Mouse (Mus musculus) neural tube, embryonic 13.5 days (tissue): ENCODE results near the gene Sorbs2. TPM values are rescaled to one million over a fixed set of nuclear protein-coding genes. Genes with fewer than 3 reads are reported as not detected.
A peak's percentile ranks its signal among the peaks of the same experiment; 100 is the strongest.

Experiments
- ATAC-seq: fragments of 200-750 bp; cut with Nextera tagmentation; 2 replicates; pipeline ENCODE4 v1.8.0; 2017; ENCODE audit warnings: low read depth, mild to moderate bottlenecking, moderate TSS enrichment, moderate library complexity
- H3K27ac ChIP-seq: fragments of 300-500 bp; sonication (generic); replicated peaks from 2 replicates; pipeline ENCODE4 v1.5.1; 2015; ENCODE audit warnings: moderate library complexity, mild to moderate bottlenecking, inconsistent platforms
- H3K27me3 ChIP-seq: fragments of 300-500 bp; sonication (generic); 2 replicates; pipeline ENCODE4 v1.6.1; 2015; ENCODE audit warnings: mild to moderate bottlenecking, inconsistent platforms
- H3K36me3 ChIP-seq: fragments of 300-500 bp; sonication (generic); 2 replicates; pipeline ENCODE4 v1.6.1; 2015; ENCODE audit warnings: mild to moderate bottlenecking, inconsistent platforms
- H3K4me1 ChIP-seq: fragments of 300-500 bp; sonication (generic); replicated peaks from 2 replicates; pipeline ENCODE4 v1.6.1; 2015; ENCODE audit warnings: inconsistent platforms
- H3K4me2 ChIP-seq: fragments of 300-500 bp; sonication (generic); 2 replicates; pipeline ENCODE4 v1.6.1; 2015; ENCODE audit warnings: inconsistent platforms, mild to moderate bottlenecking, moderate library complexity
- H3K4me3 ChIP-seq: fragments of 300-500 bp; sonication (generic); 2 replicates; pipeline ENCODE4 v1.5.1; 2015; ENCODE audit warnings: mild to moderate bottlenecking, inconsistent platforms
- H3K9ac ChIP-seq: fragments of 300-500 bp; sonication (generic); 2 replicates; pipeline ENCODE4 v1.6.1; 2015; ENCODE audit warnings: moderate library complexity, mild to moderate bottlenecking, inconsistent platforms
- H3K9me3 ChIP-seq: fragments of 300-500 bp; sonication (generic); 2 replicates; pipeline ENCODE4 v1.6.1; 2016; ENCODE audit warnings: inconsistent platforms
- WGBS: fragments of 180-500 bp; shearing (Covaris S2); methylation state at CpG from one replicate; pipeline ENCODE4 v1.1.7; 2015; 5-methylcytosine and 5-hydroxymethylcytosine counted together
- polyA plus RNA-seq: library from polyadenylated mRNA; unstranded; fragments of >200 nt; fragmentation: Nextera tagmentation; extraction: Ambion mirVana; gene quantifications from 2 replicates; pipeline ENCODE4 v1.2.1, GENCODE M21; 2015

Gene Sorbs2
- polyA plus RNA-seq, 1 experiment from 2014 or later, result 50.5 TPM

- 80% methylated on average over 1 of the region's 1 CpGs for WGBS
Observed at GRCm38 (mm10) chr8:45605419-45605818, 97.8 kb downstream of the Sorbs2 start.

DNA sequence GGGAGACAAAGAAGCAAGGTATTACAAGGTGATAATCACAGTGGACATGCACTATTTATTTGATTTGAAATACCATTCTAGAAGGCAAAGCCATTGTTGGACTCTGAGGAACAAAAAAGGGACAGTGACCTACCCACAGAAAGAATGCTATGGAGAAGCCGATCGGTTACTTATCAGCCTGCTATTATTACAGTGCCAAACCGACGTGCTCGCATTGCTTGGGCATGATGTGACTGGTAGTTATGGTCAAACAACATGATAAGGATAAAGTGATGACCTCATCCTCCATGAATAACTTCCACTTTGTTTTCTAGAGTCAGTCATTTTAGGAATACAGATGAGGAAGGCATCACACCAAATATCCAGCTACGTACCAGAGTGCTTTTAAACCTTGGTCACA, 99.4 kb downstream of the Sorbs2 start:
- no peaks in the 10 kb centered on the region for H3K9me3 ChIP-seq
- H3K9ac ChIP-seq, result no peak overlapping the region
- H3K4me1 ChIP-seq, result no peaks in the 10 kb centered on the region; the same call in 1 of the 2 replicates
- H3K27ac ChIP-seq, result no peak overlapping the region
- H3K27me3 ChIP-seq, result no peaks in the 10 kb centered on the region
- no peak overlapping the region for H3K4me3 ChIP-seq
- no peak overlapping the region for H3K4me2 ChIP-seq
- 92% methylated on average over 6 of the region's 6 CpGs for WGBS
- no peaks in the 10 kb centered on the region for H3K36me3 ChIP-seq
- ATAC-seq, result no peak

More at GRCm38 (mm10) chr8:45605419-45605818, 97.8 kb downstream of the Sorbs2 start:
- Histone ChIP-seq H3K4me3 (no peak overlapping the region), H3K9ac (no peak overlapping the region), H3K36me3 (no peaks in the 10 kb centered on the region), H3K9me3 (no peaks in the 10 kb centered on the region), H3K27ac (no peak overlapping the region), H3K4me1 (peaks cover 6% of the 10 kb centered on the region; the same call in 1 of the 2 replicates), H3K4me2 (no peak overlapping the region), H3K27me3 (no peaks in the 10 kb centered on the region)
- ATAC-seq, result no peak

DNA sequence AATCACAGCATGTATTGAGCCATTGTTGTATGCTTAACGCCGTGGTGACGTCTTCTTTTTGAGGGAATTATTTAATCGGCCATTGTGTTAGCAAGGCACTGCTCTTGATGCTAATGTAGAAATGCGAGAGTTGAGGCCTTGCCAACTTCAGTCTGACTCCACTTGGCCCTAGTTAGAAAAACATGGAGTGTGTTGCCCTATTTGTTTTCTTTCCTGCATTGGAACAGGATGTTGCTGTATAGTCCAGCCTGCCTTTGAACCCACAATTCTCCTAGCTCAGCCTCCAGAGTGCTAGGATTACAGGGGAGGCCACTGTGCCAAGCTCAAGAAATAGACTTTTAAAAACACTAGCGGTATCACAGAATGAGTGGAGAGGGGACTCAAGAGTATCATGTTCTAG, 100.8 kb downstream of the Sorbs2 start:
- H3K36me3 ChIP-seq, result no peaks in the 10 kb centered on the region
- no peak for ATAC-seq
- no peaks in the 10 kb centered on the region; the same call in 1 of the 2 replicates for H3K4me1 ChIP-seq
- H3K27me3 ChIP-seq, result no peaks in the 10 kb centered on the region
- H3K9ac ChIP-seq, result no peak overlapping the region
- H3K27ac ChIP-seq, result no peak overlapping the region
- no peak overlapping the region for H3K4me3 ChIP-seq
- no peaks in the 10 kb centered on the region for H3K9me3 ChIP-seq
- no peak overlapping the region for H3K4me2 ChIP-seq
- WGBS, result 84% methylated on average over 6 of the region's 6 CpGs

GRCm38 (mm10) chr8:45610426-45611215, 103.0 kb downstream of the Sorbs2 start:
- 44% methylated on average over 7 of the region's 7 CpGs for WGBS
- Histone ChIP-seq H3K4me1 (peaks cover 13% of the 10 kb centered on the region), H3K27me3 (no peaks in the 10 kb centered on the region), H3K27ac (no peak overlapping the region), H3K9me3 (no peaks in the 10 kb centered on the region), H3K9ac (no peak overlapping the region), H3K4me2 (no peak overlapping the region), H3K36me3 (no peaks in the 10 kb centered on the region), H3K4me3 (no peak overlapping the region)
- ATAC-seq, result no peak

DNA sequence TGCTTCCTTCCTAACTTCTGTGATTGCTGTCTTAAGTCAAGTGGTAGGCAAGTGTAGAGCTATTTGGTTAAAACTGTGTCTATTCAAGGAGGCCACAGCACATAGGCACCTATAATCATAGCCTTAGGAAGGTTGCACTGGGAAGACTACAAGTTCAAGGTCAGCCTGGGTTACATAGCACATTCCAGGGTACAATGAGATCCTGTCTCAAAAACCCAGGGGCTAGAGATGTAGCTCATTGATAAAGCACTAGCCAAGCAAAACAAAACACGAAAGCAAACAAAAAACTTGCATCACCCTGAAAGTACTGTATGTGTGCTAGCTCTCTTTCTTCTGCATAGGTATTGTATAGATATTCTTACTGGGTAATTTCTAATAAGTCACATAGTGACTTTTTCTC, 103.7 kb downstream of the Sorbs2 start:
- Histone ChIP-seq H3K27ac (no peak overlapping the region), H3K27me3 (no peaks in the 10 kb centered on the region), H3K36me3 (no peaks in the 10 kb centered on the region), H3K4me3 (no peak overlapping the region), H3K9ac (no peak overlapping the region), H3K4me1 (peaks cover 14% of the 10 kb centered on the region), H3K4me2 (no peak overlapping the region), H3K9me3 (no peaks in the 10 kb centered on the region)
- 89% methylated on average over 1 of the region's 1 CpGs for WGBS
- no peak for ATAC-seq

- Histone ChIP-seq H3K27ac (0 out of 2 replicates have a peak overlapping the region, but pooled peaks have one; percentile 30), H3K4me1 (peaks cover 14% of the 10 kb centered on the region), H3K4me2 (peak overlapping the region; percentile 24; the same call in 1 of the 2 replicates), H3K9ac (no peak overlapping the region), H3K36me3 (no peaks in the 10 kb centered on the region), H3K9me3 (no peaks in the 10 kb centered on the region), H3K27me3 (no peaks in the 10 kb centered on the region), H3K4me3 (no peak overlapping the region)
- WGBS, result 38% methylated on average over 5 of the region's 5 CpGs
- no peak for ATAC-seq
Observed at GRCm38 (mm10) chr8:45614610-45615009, 107.0 kb downstream of the Sorbs2 start.

- 12% methylated on average over 9 of the region's 9 CpGs for WGBS
- ATAC-seq, result peak; percentile 9; the same call in 1 of the 2 replicates
- peaks cover 14% of the 10 kb centered on the region for H3K4me1 ChIP-seq
- peak overlapping the region; percentile 30; the same call in 1 of the 2 replicates for H3K27ac ChIP-seq
- no peaks in the 10 kb centered on the region for H3K36me3 ChIP-seq
- no peak overlapping the region for H3K9ac ChIP-seq
- no peaks in the 10 kb centered on the region for H3K9me3 ChIP-seq
- H3K27me3 ChIP-seq, result no peaks in the 10 kb centered on the region
- H3K4me2 ChIP-seq, result peak overlapping the region; percentile 24
- no peak overlapping the region for H3K4me3 ChIP-seq
Observed at GRCm38 (mm10) chr8:45615050-45615449, 107.5 kb downstream of the Sorbs2 start.

- H3K4me2 ChIP-seq, result peak overlapping the region; percentile 24
- ATAC-seq, result peak; percentile 74
Observed at GRCm38 (mm10) chr8:45615551-45615950, 108.0 kb downstream of the Sorbs2 start.

GRCm38 (mm10) chr8:45621576-45622178, 114.1 kb downstream of the Sorbs2 start:
- no peaks in the 10 kb centered on the region for H3K9me3 ChIP-seq
- WGBS, result 84% methylated on average over 15 of the region's 15 CpGs
- no peak overlapping the region for H3K4me2 ChIP-seq
- peaks cover 9% of the 10 kb centered on the region for H3K4me1 ChIP-seq
- 0 out of 2 replicates have a peak, but pooled peaks cover 5% of the 10 kb centered on the region for H3K36me3 ChIP-seq
- no peak for ATAC-seq
- H3K9ac ChIP-seq, result no peak overlapping the region
- no peaks in the 10 kb centered on the region for H3K27me3 ChIP-seq
- no peak overlapping the region for H3K4me3 ChIP-seq
- H3K27ac ChIP-seq, result no peak overlapping the region

More at GRCm38 (mm10) chr8:45615551-45615950, 108.0 kb downstream of the Sorbs2 start:
- no peaks in the 10 kb centered on the region for H3K9me3 ChIP-seq
- H3K36me3 ChIP-seq, result no peaks in the 10 kb centered on the region
- H3K4me3 ChIP-seq, result no peak overlapping the region
- H3K27me3 ChIP-seq, result no peaks in the 10 kb centered on the region
- no peak overlapping the region for H3K9ac ChIP-seq
- H3K4me1 ChIP-seq, result peaks cover 14% of the 10 kb centered on the region
- H3K27ac ChIP-seq, result peak overlapping the region; percentile 30; the same call in 1 of the 2 replicates
- 36% methylated on average over 7 of the region's 7 CpGs for WGBS

- Histone ChIP-seq H3K27ac (no peak overlapping the region), H3K27me3 (no peaks in the 10 kb centered on the region), H3K4me1 (peaks cover 42% of the 10 kb centered on the region), H3K4me2 (no peak overlapping the region), H3K36me3 (no peaks in the 10 kb centered on the region), H3K4me3 (no peak overlapping the region), H3K9ac (no peak overlapping the region), H3K9me3 (no peaks in the 10 kb centered on the region)
- WGBS, result 63% methylated on average over 5 of the region's 5 CpGs
- ATAC-seq, result no peak
Observed at GRCm38 (mm10) chr8:45626406-45626805, 118.8 kb downstream of the Sorbs2 start.

DNA sequence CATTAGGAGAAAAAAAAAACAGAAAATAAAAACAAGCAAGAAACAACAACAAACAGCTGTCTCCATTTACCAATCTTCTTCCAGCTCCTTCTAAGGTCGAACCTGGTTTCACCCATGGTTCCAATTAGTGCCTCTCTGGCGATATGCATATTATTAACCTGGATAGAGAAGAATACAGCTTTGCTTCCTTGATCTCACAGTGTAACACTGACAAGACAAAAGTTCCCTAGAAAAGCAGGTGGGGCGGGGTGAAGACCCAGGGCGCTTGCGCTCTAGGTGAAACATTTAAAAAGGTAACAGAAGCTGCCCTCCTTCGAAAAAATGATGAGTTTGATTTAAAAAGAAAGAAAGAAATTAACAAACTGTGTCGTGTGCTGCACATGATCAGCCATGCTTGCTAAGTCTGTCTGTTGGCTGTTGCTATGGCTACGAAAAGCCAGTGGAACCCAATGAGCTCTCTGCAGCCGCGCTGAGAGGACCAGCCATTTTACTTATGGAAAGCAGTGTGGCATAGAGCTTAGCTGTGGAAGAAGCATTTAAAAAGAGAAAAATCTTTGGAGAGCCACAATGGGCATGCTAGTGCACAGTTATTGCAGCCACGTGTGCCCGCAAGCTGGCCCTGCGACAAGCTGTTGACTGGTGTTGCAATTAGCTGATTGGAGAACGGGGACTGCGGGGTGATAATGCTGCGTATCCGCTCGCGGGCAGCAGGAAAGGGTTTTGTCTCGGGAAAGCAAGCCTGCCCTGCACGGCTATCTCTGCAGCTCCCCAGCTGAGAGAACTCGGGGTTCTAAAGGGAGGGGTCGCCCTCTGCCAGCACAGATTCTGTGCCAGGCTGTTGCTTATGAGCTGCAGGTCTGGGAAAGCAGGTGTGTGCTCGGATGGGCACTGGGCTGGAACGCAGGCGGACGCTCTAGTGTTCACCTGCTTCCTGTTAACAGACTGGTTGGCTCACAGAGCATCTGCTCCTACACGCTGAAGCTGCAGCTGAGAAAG, 120.0 kb downstream of the Sorbs2 start:
- 1% methylated on average over 28 of the region's 28 CpGs for WGBS
- Histone ChIP-seq H3K27me3 (no peaks in the 10 kb centered on the region), H3K4me1 (peaks cover 42% of the 10 kb centered on the region), H3K27ac (peak overlapping the region; percentile 97), H3K4me3 (peak overlapping the region; percentile 62), H3K9ac (peak overlapping the region; percentile 83), H3K9me3 (no peaks in the 10 kb centered on the region), H3K4me2 (peak overlapping the region; percentile 81), H3K36me3 (no peaks in the 10 kb centered on the region)
- ATAC-seq, result peak; percentile 96
